In genomic region chr16:76786405-76787155, GRCm38 (mm10) we compare ENCODE assay signal across 8 mouse cellular contexts.
A peak's percentile ranks its signal among the peaks of the same experiment; 100 is the strongest.
DNase-seq lines count a peak whose midpoint lies in the region; ATAC-seq and TF ChIP-seq lines count a peak whose summit lies in the region.
"Had no signal": no experiment of that assay in that cellular context is flagged by ENCODE, and none has a peak within 500 bp of the region (broad histone marks: within the 10 kb centered on the region; RNA-seq: fewer than 3 reads in every experiment).

No protein-coding gene starts in this region.

- no peaks in the 10 kb centered on the region for H3K36me3 ChIP-seq in spleen, adult 2 months (ENCODE audit: control insufficient read depth, insufficient read depth, low read length)
- no peaks in the 10 kb centered on the region for H3K36me3 ChIP-seq in lung, postnatal 0 days (ENCODE audit: insufficient read depth, low read length)
- H3K36me3 ChIP-seq: neural tube, embryonic 13.5 days had no signal

- TF ChIP-seq EP300 in lung, postnatal 0 days (IDR thresholded peaks at IDR 0.05): no peak

- H3K9me3 ChIP-seq in lung, postnatal 0 days (ENCODE audit: low read length): no peaks in the 10 kb centered on the region
- H3K9me3 ChIP-seq: neural tube, embryonic 13.5 days had no signal

- no peak overlapping the region for H3K9ac ChIP-seq in lung, postnatal 0 days (replicated peaks; ENCODE audit: low read depth)
- H3K9ac ChIP-seq: neural tube, embryonic 13.5 days had no signal

- H3K4me3 ChIP-seq in spleen, adult 2 months (ENCODE audit: extremely low read depth, insufficient read depth, insufficient read length): no peak overlapping the region
- no peak overlapping the region for H3K4me3 ChIP-seq in lung, postnatal 0 days (ENCODE audit: low read depth, low read length)
- H3K4me3 ChIP-seq: neural tube, embryonic 13.5 days had no signal

- no peaks in the 10 kb centered on the region for H3K27me3 ChIP-seq in spleen, adult 2 months (ENCODE audit: control insufficient read depth, insufficient read depth, low read length)
- no peaks in the 10 kb centered on the region for H3K27me3 ChIP-seq in lung, postnatal 0 days (replicated peaks; ENCODE audit: insufficient read depth, low read length)
- H3K27me3 ChIP-seq: neural tube, embryonic 13.5 days had no signal

- TF ChIP-seq CTCF in spleen, adult 2 months (IDR thresholded peaks at IDR 0.05; ENCODE audit: extremely low read depth, insufficient read depth, insufficient read length, insufficient replicate concordance): peak; percentile 58; the same call in 1 of the 2 replicates
- TF ChIP-seq CTCF in lung, postnatal 0 days (IDR thresholded peaks at IDR 0.05): peak; percentile 95

- 73% methylated on average over 6 of the region's 6 CpGs for WGBS in spleen, adult 2 months
- WGBS in lung, postnatal 0 days: 69% methylated on average over 6 of the region's 6 CpGs

- no peak overlapping the region for H3K27ac ChIP-seq in spleen, adult 2 months (ENCODE audit: insufficient read depth, low read length)
- no peak overlapping the region for H3K27ac ChIP-seq in lung, postnatal 0 days (ENCODE audit: low read length)
- H3K27ac ChIP-seq: neural tube, embryonic 13.5 days had no signal

- no peak overlapping the region for H3K4me2 ChIP-seq in lung, postnatal 0 days (replicated peaks; ENCODE audit: low read depth, low read length)
- H3K4me2 ChIP-seq: neural tube, embryonic 13.5 days had no signal

- DNase-seq in spleen, adult 2 months (ENCODE audit: low read depth in 1 of 2, low spot score in 2 of 2): peak; percentile 19 to 34
- no peak for DNase-seq in spleen, postnatal 14 days (ENCODE audit: low spot score in 2 of 2)
- DNase-seq in adrenal gland, adult 2 months: peak; percentile 84
- DNase-seq in embryo, embryonic 9.5 days (ENCODE audit: extremely low spot score): peak; percentile 39
- DNase-seq in induced T-regulatory cell, adult 2 months (ENCODE audit: low read depth): peak; percentile 64
- peak; percentile 84 for DNase-seq in lung, postnatal 0 days (ENCODE audit: low spot score)
- peak; percentile 67 for DNase-seq in testis, postnatal 14 days (ENCODE audit: low spot score)

- no peaks in the 10 kb centered on the region for H3K4me1 ChIP-seq in spleen, adult 2 months (ENCODE audit: control insufficient read depth, insufficient read depth, insufficient read length)
- no peaks in the 10 kb centered on the region for H3K4me1 ChIP-seq in lung, postnatal 0 days (ENCODE audit: insufficient read depth, low read depth, low read length)
- H3K4me1 ChIP-seq: neural tube, embryonic 13.5 days had no signal

- no peak for TF ChIP-seq POLR2A in spleen, adult 2 months (IDR thresholded peaks at IDR 0.05; ENCODE audit: low read depth, low read length)

- peak; percentile 73 for ATAC-seq in lung, postnatal 0 days

Comparison
In these comparisons a context has a peak if more than half of its experiments do, and no peak if none do; other contexts are left out.
1. DNase-seq: peak in spleen, adult 2 months (2 of 2), adrenal gland, adult 2 months (single experiment), embryo, embryonic 9.5 days (single experiment), induced T-regulatory cell, adult 2 months (single experiment), lung, postnatal 0 days (single experiment) and testis, postnatal 14 days (single experiment); none in spleen, postnatal 14 days (0 of 2).